Mouse (Mus musculus) kidney, adult 2 months (tissue): ENCODE results near the gene E130308A19Rik. TPM values are rescaled to one million over a fixed set of nuclear protein-coding genes. Genes with fewer than 3 reads are reported as not detected.

Source experiments
- DNase-seq: peaks from one replicate; pipeline ENCODE4 v3.0.0; 2021
- H3K27ac ChIP-seq: fragments of 200-500 bp; 2 replicates; pipeline ENCODE4 v1.5.1; 2012; ENCODE audit warnings: low read depth, low read length, control low read depth, inconsistent platforms; ENCODE audit not compliant: insufficient read depth
- H3K27me3 ChIP-seq: fragments of 200-500 bp; replicated peaks from 2 replicates; pipeline ENCODE4 v1.6.1; 2012; ENCODE audit warnings: mild to moderate bottlenecking, moderate library complexity, low read length, inconsistent platforms; ENCODE audit not compliant: control insufficient read depth, insufficient read depth
- H3K36me3 ChIP-seq: fragments of 200-500 bp; 2 replicates; pipeline ENCODE4 v1.6.1; 2012; ENCODE audit warnings: mild to moderate bottlenecking, moderate library complexity, low read length, inconsistent platforms; ENCODE audit not compliant: control insufficient read depth, insufficient read depth
- H3K4me1 ChIP-seq: fragments of 200-500 bp; 2 replicates; pipeline ENCODE4 v1.6.1; 2011; ENCODE audit warnings: low read length; ENCODE audit not compliant: control insufficient read depth, insufficient read depth
- H3K4me3 ChIP-seq: fragments of 200-500 bp; 2 replicates; pipeline ENCODE4 v1.5.1; 2011; ENCODE audit warnings: mild to moderate bottlenecking, low read depth, low read length, control low read depth; ENCODE audit not compliant: insufficient read depth
- CTCF ChIP-seq: fragments of 200-500 bp; conservative IDR thresholded peaks from 2 replicates; pipeline ENCODE4 v1.5.1; 2011; ENCODE audit warnings: low read depth, mild to moderate bottlenecking, control low read depth, low read length, moderate library complexity, mixed read lengths; ENCODE audit not compliant: insufficient read depth, insufficient read length
- POLR2A ChIP-seq: fragments of 200-500 bp; IDR thresholded peaks from one replicate; pipeline ENCODE4 v1.6.1; 2011; ENCODE audit warnings: low read depth, low read length, control low read depth
- WGBS: fragments of 180-500 bp; shearing (Covaris S2); methylation state at CpG from one replicate; pipeline ENCODE4 v1.1.7; 2018; 5-methylcytosine and 5-hydroxymethylcytosine counted together
- polyA plus RNA-seq: library from polyadenylated mRNA; depleted of rRNA; stranded (reverse); fragments of >200 nt; gene quantifications from 2 replicates; pipeline ENCODE4 v1.2.3, GENCODE M21; 2012

E130308A19Rik gene
- polyA plus RNA-seq, 1 experiment, result 9.6 TPM

GRCm38 (mm10) chr4:59709321-59709720 is 83.3 kb downstream of the E130308A19Rik start:
- 66% methylated on average over 5 of the region's 5 CpGs for WGBS
- Histone ChIP-seq H3K27me3 (no peaks in the 10 kb centered on the region), H3K27ac (no peak overlapping the region), H3K4me1 (peaks cover 7% of the 10 kb centered on the region; the same call in 1 of the 2 replicates), H3K4me3 (no peak overlapping the region), H3K36me3 (no peaks in the 10 kb centered on the region)
- TF ChIP-seq POLR2A (no peak), CTCF (peak; percentile 17; the same call in 1 of the 2 replicates)
- peak; percentile 68 for DNase-seq

DNA sequence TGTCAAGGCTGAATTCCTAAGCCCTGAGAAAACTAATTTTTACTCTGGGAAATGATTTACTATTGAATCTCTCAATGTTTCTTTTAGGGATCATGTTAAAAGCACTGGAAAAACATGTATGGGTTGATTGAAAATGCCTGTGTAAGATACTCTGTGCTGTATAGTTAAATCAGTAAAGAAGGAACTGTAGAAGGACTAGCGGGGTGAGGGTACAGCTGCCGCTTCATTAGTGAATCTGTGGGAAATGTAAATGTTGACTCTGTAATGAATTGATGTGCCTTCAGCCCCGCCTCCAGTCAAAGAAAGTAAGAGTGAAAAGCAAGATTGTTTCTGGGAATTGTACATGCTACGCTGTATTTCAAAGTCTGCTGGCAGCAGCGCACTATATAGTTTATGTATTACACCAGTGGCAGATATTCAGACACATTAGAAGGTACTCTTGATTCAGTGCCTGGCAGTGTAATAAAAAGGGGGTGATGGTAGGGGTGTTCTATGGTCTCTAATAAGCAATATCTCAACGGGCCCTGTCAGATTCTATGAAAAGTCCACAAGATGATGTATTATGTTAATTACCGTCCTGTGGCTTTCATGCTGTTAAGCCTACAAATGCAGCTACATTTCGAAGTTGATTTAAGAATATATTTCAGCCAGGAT is 84.9 kb downstream of the E130308A19Rik start:
- Histone ChIP-seq H3K36me3 (no peaks in the 10 kb centered on the region), H3K27ac (no peak overlapping the region), H3K4me1 (peaks cover 11% of the 10 kb centered on the region; the same call in 1 of the 2 replicates), H3K4me3 (no peak overlapping the region), H3K27me3 (no peaks in the 10 kb centered on the region)
- WGBS, result 57% methylated on average over 8 of the region's 8 CpGs
- no peak for DNase-seq
- TF ChIP-seq POLR2A (no peak), CTCF (no peak)

- no peak for TF ChIP-seq CTCF
- TF ChIP-seq POLR2A, result no peak
- no peak overlapping the region for H3K4me3 ChIP-seq
- no peaks in the 10 kb centered on the region for H3K27me3 ChIP-seq
- H3K27ac ChIP-seq, result no peak overlapping the region
- WGBS, result 43% methylated on average over 6 of the region's 6 CpGs
- no peaks in the 10 kb centered on the region for H3K36me3 ChIP-seq
- no peak for DNase-seq
- peaks cover 19% of the 10 kb centered on the region for H3K4me1 ChIP-seq
These were observed 86.4 kb downstream of the E130308A19Rik start for GRCm38 (mm10) chr4:59712451-59712850.

GRCm38 (mm10) chr4:59712955-59713354 is 86.9 kb downstream of the E130308A19Rik start:
- DNase-seq, result no peak
- H3K4me3 ChIP-seq, result no peak overlapping the region
- TF ChIP-seq POLR2A (no peak), CTCF (no peak)
- no peaks in the 10 kb centered on the region for H3K27me3 ChIP-seq
- peaks cover 19% of the 10 kb centered on the region for H3K4me1 ChIP-seq
- 44% methylated on average over 2 of the region's 2 CpGs for WGBS
- no peaks in the 10 kb centered on the region for H3K36me3 ChIP-seq
- no peak overlapping the region for H3K27ac ChIP-seq

- Histone ChIP-seq H3K4me1 (peaks cover 21% of the 10 kb centered on the region), H3K36me3 (no peaks in the 10 kb centered on the region), H3K27me3 (no peaks in the 10 kb centered on the region), H3K4me3 (no peak overlapping the region), H3K27ac (no peak overlapping the region)
- 49% methylated on average over 6 of the region's 6 CpGs for WGBS
- peak; percentile 78 for DNase-seq
- TF ChIP-seq POLR2A (no peak), CTCF (no peak)
These were observed 88.5 kb downstream of the E130308A19Rik start for GRCm38 (mm10) chr4:59714472-59714871.

GRCm38 (mm10) chr4:59714926-59715325 is 88.9 kb downstream of the E130308A19Rik start:
- peaks cover 21% of the 10 kb centered on the region for H3K4me1 ChIP-seq
- no peak for DNase-seq
- 79% methylated on average over 7 of the region's 7 CpGs for WGBS

DNA sequence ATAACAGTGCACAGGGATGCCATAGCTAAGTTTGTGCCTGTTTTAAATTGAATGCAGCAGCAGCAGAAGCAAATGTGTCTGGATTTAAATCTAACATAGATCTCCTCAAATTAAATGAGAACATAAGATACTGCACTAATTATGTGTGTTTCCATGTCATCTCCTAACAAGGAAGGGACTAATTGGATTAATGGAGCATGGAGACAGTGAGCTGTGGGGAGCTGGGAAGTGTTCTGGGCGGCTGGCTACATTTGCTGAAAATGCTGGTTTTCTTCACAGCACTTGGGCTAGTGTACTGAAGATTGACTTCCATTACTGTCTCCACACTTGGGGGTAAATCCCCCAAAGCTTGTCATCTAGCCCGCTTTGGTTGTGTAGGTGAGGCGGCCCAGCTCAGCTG is 89.5 kb downstream of the E130308A19Rik start:
- H3K36me3 ChIP-seq, result no peaks in the 10 kb centered on the region
- H3K27me3 ChIP-seq, result no peaks in the 10 kb centered on the region
- 90% methylated on average over 3 of the region's 3 CpGs for WGBS
- H3K4me1 ChIP-seq, result peaks cover 21% of the 10 kb centered on the region
- no peak for DNase-seq
- no peak overlapping the region for H3K4me3 ChIP-seq
- no peak overlapping the region for H3K27ac ChIP-seq
- TF ChIP-seq CTCF, result no peak
- no peak for TF ChIP-seq POLR2A

More at GRCm38 (mm10) chr4:59714926-59715325, 88.9 kb downstream of the E130308A19Rik start:
- H3K36me3 ChIP-seq, result no peaks in the 10 kb centered on the region
- TF ChIP-seq POLR2A, result no peak
- TF ChIP-seq CTCF, result no peak
- H3K27me3 ChIP-seq, result no peaks in the 10 kb centered on the region
- no peak overlapping the region for H3K4me3 ChIP-seq
- H3K27ac ChIP-seq, result no peak overlapping the region
